ENCODE assay signal across 8 mouse cellular contexts in genomic region chr3:53463765-53464114, GRCm38 (mm10). TPM values are rescaled to one million over a fixed set of nuclear protein-coding genes. Genes with fewer than 3 reads are reported as not detected.
A peak's percentile ranks its signal among the peaks of the same experiment; 100 is the strongest.
DNase-seq lines count a peak whose midpoint lies in the region; ATAC-seq and TF ChIP-seq lines count a peak whose summit lies in the region.

No protein-coding gene starts in this region.

- H3K9me3 ChIP-seq in lung, embryonic 14.5 days (ENCODE audit: low read depth, low read length) = no peaks in the 10 kb centered on the region
- no peaks in the 10 kb centered on the region for H3K9me3 ChIP-seq in embryonic facial prominence, embryonic 14.5 days (ENCODE audit: control insufficient read depth, low read length)
- H3K9me3 ChIP-seq in limb, embryonic 11.5 days (ENCODE audit: control insufficient read depth, low read length) = no peaks in the 10 kb centered on the region

- H3K9ac ChIP-seq in lung, embryonic 14.5 days = peak overlapping the region; percentile 91
- H3K9ac ChIP-seq in embryonic facial prominence, embryonic 14.5 days (ENCODE audit: low read depth, low read length) = peak overlapping the region; percentile 95
- peak overlapping the region; percentile 87 for H3K9ac ChIP-seq in limb, embryonic 11.5 days (ENCODE audit: low read length)

- peak; percentile 59 for TF ChIP-seq POLR2A in olfactory bulb, adult 2 months (IDR thresholded peaks at IDR 0.05; ENCODE audit: insufficient read depth, low read depth, low read length)

- TF ChIP-seq CTCF in lung, embryonic 14.5 days (IDR thresholded peaks at IDR 0.05; ENCODE audit: low read depth) = no peak
- TF ChIP-seq CTCF in olfactory bulb, adult 2 months (IDR thresholded peaks at IDR 0.05; ENCODE audit: insufficient read depth, low read depth, low read length) = no peak

- ATAC-seq in lung, embryonic 14.5 days (ENCODE audit: insufficient read depth) = peak; percentile 50; the same call in 1 of the 2 replicates
- peak; percentile 53 for ATAC-seq in embryonic facial prominence, embryonic 14.5 days (ENCODE audit: low read depth)
- ATAC-seq in limb, embryonic 11.5 days (ENCODE audit: insufficient number of reproducible peaks, low FRiP score, low TSS enrichment, low read depth) = peak; percentile 65

- H3K4me2 ChIP-seq in lung, embryonic 14.5 days = peak overlapping the region; percentile 86
- peak overlapping the region; percentile 80 for H3K4me2 ChIP-seq in embryonic facial prominence, embryonic 14.5 days (ENCODE audit: low read depth, low read length)
- H3K4me2 ChIP-seq in limb, embryonic 11.5 days (ENCODE audit: low read depth, severe bottlenecking) = peak overlapping the region; percentile 57

- peak overlapping the region; percentile 81 for H3K27ac ChIP-seq in lung, embryonic 14.5 days (ENCODE audit: low read depth)
- H3K27ac ChIP-seq in embryonic facial prominence, embryonic 14.5 days (replicated peaks; ENCODE audit: low read depth, low read length) = peak overlapping the region; percentile 89
- peak overlapping the region; percentile 79; the same call in 1 of the 2 replicates for H3K27ac ChIP-seq in limb, embryonic 11.5 days (replicated peaks; ENCODE audit: low read depth, low read length)
- peak overlapping the region; percentile 53 for H3K27ac ChIP-seq in olfactory bulb, adult 2 months (ENCODE audit: insufficient read depth, low read depth, low read length)

- DNase-seq in lung, embryonic 14.5 days = no peak
- no peak for DNase-seq in lung, adult 18-20 months
- no peak for DNase-seq in embryonic facial prominence, embryonic 14.5 days (ENCODE audit: low spot score)
- DNase-seq in limb, embryonic 11.5 days (ENCODE audit: low spot score) = no peak
- no peak for DNase-seq in layer of hippocampus, adult 9-11 months
- no peak for DNase-seq in urinary bladder, postnatal 10 days (ENCODE audit: low spot score)
- no peak for DNase-seq in cerebellum, adult 9-11 months

- H3K4me1 ChIP-seq in lung, embryonic 14.5 days (ENCODE audit: insufficient read depth) = peaks cover 9% of the 10 kb centered on the region
- peaks cover 18% of the 10 kb centered on the region for H3K4me1 ChIP-seq in embryonic facial prominence, embryonic 14.5 days (ENCODE audit: control insufficient read depth, insufficient read depth, low read length)
- 0 out of 2 replicates have a peak, but pooled peaks cover 3% of the 10 kb centered on the region for H3K4me1 ChIP-seq in limb, embryonic 11.5 days (ENCODE audit: control insufficient read depth, insufficient read depth, low read length)
- peaks cover 16% of the 10 kb centered on the region for H3K4me1 ChIP-seq in olfactory bulb, adult 2 months (ENCODE audit: control insufficient read depth, insufficient read depth, low read length)

- peaks cover 19% of the 10 kb centered on the region for H3K36me3 ChIP-seq in lung, embryonic 14.5 days (ENCODE audit: insufficient read depth)
- H3K36me3 ChIP-seq in embryonic facial prominence, embryonic 14.5 days (ENCODE audit: control insufficient read depth, insufficient read depth, low read length) = peaks cover 12% of the 10 kb centered on the region
- peaks cover 2% of the 10 kb centered on the region; the same call in 1 of the 2 replicates for H3K36me3 ChIP-seq in limb, embryonic 11.5 days (ENCODE audit: control insufficient read depth, insufficient read depth, low read length)

- WGBS in lung, embryonic 14.5 days = under 1% methylated on average over 35 of the region's 35 CpGs
- under 1% methylated on average over 35 of the region's 35 CpGs for WGBS in embryonic facial prominence, embryonic 14.5 days
- 0% methylated on average over 31 of the region's 35 CpGs for WGBS in limb, embryonic 11.5 days
- WGBS in olfactory bulb, adult 2 months = under 1% methylated on average over 35 of the region's 35 CpGs

- H3K27me3 ChIP-seq in lung, embryonic 14.5 days (ENCODE audit: insufficient read depth, low read length) = no peaks in the 10 kb centered on the region
- H3K27me3 ChIP-seq in embryonic facial prominence, embryonic 14.5 days (replicated peaks; ENCODE audit: control insufficient read depth, insufficient read depth, low read length) = no peaks in the 10 kb centered on the region
- no peaks in the 10 kb centered on the region for H3K27me3 ChIP-seq in limb, embryonic 11.5 days (ENCODE audit: control insufficient read depth, insufficient read depth, low read length)

- H3K4me3 ChIP-seq in lung, embryonic 14.5 days (ENCODE audit: low read depth, low read length) = peak overlapping the region; percentile 83
- H3K4me3 ChIP-seq in embryonic facial prominence, embryonic 14.5 days (ENCODE audit: low read depth, low read length) = peak overlapping the region; percentile 86
- peak overlapping the region; percentile 78 for H3K4me3 ChIP-seq in limb, embryonic 11.5 days (ENCODE audit: low read depth, low read length)
- peak overlapping the region; percentile 87 for H3K4me3 ChIP-seq in olfactory bulb, adult 2 months (ENCODE audit: insufficient read depth, low read depth, low read length)

RNA-seq across cellular contexts. Expression of gene Proser1, which starts 0.3 kb away (rescaled TPM):
- polyA plus RNA-seq in lung, embryonic 14.5 days (2014; fragmentation: Nextera tagmentation; extraction: Ambion mirVana) = 20.2 and 21.9 TPM in 2 replicates
- 10.5 and 12.9 TPM in 2 replicates for polyA plus RNA-seq in embryonic facial prominence, embryonic 14.5 days (2014; fragmentation: Nextera tagmentation; extraction: Ambion mirVana)
- 27.4 and 28.7 TPM in 2 replicates for polyA plus RNA-seq in limb, embryonic 11.5 days (2014; fragmentation: Nextera tagmentation; extraction: Ambion mirVana)
- not detected in 2 replicates for polyA plus RNA-seq in olfactory bulb, adult 2 months (2012; ENCODE audit: insufficient read depth, insufficient read length, low replicate concordance, missing spikeins)

RNA-seq across cellular contexts. Expression of gene Nhlrc3, which starts 0.6 kb away (rescaled TPM):
- 7.9 and 8.5 TPM in 2 replicates for polyA plus RNA-seq in lung, embryonic 14.5 days (2014; fragmentation: Nextera tagmentation; extraction: Ambion mirVana)
- 10.2 and 10.6 TPM in 2 replicates for polyA plus RNA-seq in embryonic facial prominence, embryonic 14.5 days (2014; fragmentation: Nextera tagmentation; extraction: Ambion mirVana)
- polyA plus RNA-seq in limb, embryonic 11.5 days (2014; fragmentation: Nextera tagmentation; extraction: Ambion mirVana) = 7.9 and 9.8 TPM in 2 replicates
- polyA plus RNA-seq in olfactory bulb, adult 2 months (2012; ENCODE audit: insufficient read depth, insufficient read length, low replicate concordance, missing spikeins) = not detected in 2 replicates

RNA-seq across cellular contexts. Expression of gene Stoml3, which starts 24.7 kb away (rescaled TPM):
- 0.20 TPM in 1 of 2 replicates, not detected in the other for polyA plus RNA-seq in lung, embryonic 14.5 days (2014; fragmentation: Nextera tagmentation; extraction: Ambion mirVana)
- polyA plus RNA-seq in embryonic facial prominence, embryonic 14.5 days (2014; fragmentation: Nextera tagmentation; extraction: Ambion mirVana) = 0.18 and 1.4 TPM in 2 replicates
- polyA plus RNA-seq in limb, embryonic 11.5 days (2014; fragmentation: Nextera tagmentation; extraction: Ambion mirVana) = not detected in 2 replicates
- not detected in 2 replicates for polyA plus RNA-seq in olfactory bulb, adult 2 months (2012; ENCODE audit: insufficient read depth, insufficient read length, low replicate concordance, missing spikeins)
